Mouse (Mus musculus) left cerebral cortex, adult 2 months (tissue): Measurements from ENCODE around the gene Prkn. TPM values are rescaled to one million over a fixed set of nuclear protein-coding genes. Genes with fewer than 3 reads are reported as not detected.

Experiments
- DNase-seq, 2 experiments: peaks; one replicate each; pipeline ENCODE4 v3.0.0; 2021 to 2022; ENCODE audit warnings: low spot score in 2 of 2, mixed read lengths in 1 of 2; ENCODE audit errors: extremely low spot score in 1 of 2
- H3K27ac ChIP-seq: fragments of 200-600 bp; 2 replicates; pipeline ENCODE4 v1.8.1; 2022
- H3K4me3 ChIP-seq: fragments of 200-600 bp; 2 replicates; pipeline ENCODE4 v1.8.1; 2022
- CTCF ChIP-seq: fragments of 200-600 bp; IDR thresholded peaks from 2 replicates; pipeline ENCODE4 v1.8.1; 2022; ENCODE audit warnings: antibody characterized with exemption, mild to moderate bottlenecking, moderate library complexity
- intact Hi-C: fragments of 180-260 bp; cut with DNase I; formaldehyde crosslinking; loops from one replicate; pipeline ENCODE4 v1.15.1; 2025
- total RNA-seq, 2 experiments: library from RNA; stranded (reverse); gene quantifications; 2 replicates each; pipeline ENCODE4 v1.2.3; 2021

Gene Prkn
- total RNA-seq, 2 experiments from 2014 or later, result 17.2 to 18.8 TPM

- no peak overlapping the region for H3K27ac ChIP-seq
- no peak overlapping the region for H3K4me3 ChIP-seq
- TF ChIP-seq CTCF, result no peak
- DNase-seq, result no peak
- intact Hi-C loops, result no loop called here
Observed at GRCm38 (mm10) chr17:11854571-11854970, 1014.4 kb downstream of the Prkn start.

GRCm38 (mm10) chr17:11858772-11859405 lies 1018.7 kb downstream of the Prkn start:
- H3K4me3 ChIP-seq, result no peak overlapping the region
- TF ChIP-seq CTCF, result no peak
- no peak overlapping the region for H3K27ac ChIP-seq
- intact Hi-C loops, result no loop called here
- DNase-seq, result no peak

GRCm38 (mm10) chr17:11861178-11861577 lies 1021.0 kb downstream of the Prkn start:
- TF ChIP-seq CTCF, result no peak
- DNase-seq, result no peak
- Histone ChIP-seq H3K4me3 (no peak overlapping the region), H3K27ac (no peak overlapping the region)
- intact Hi-C loops, result no loop called here

GRCm38 (mm10) chr17:11862360-11862759 lies 1022.2 kb downstream of the Prkn start:
- H3K27ac ChIP-seq, result no peak overlapping the region
- DNase-seq, result no peak
- H3K4me3 ChIP-seq, result no peak overlapping the region
- TF ChIP-seq CTCF, result no peak
- intact Hi-C loops, result no loop called here

GRCm38 (mm10) chr17:11863017-11863416 lies 1022.8 kb downstream of the Prkn start:
- intact Hi-C loops, result no loop called here

GRCm38 (mm10) chr17:11866231-11866630 lies 1026.0 kb downstream of the Prkn start:
- DNase-seq, result no peak

More at GRCm38 (mm10) chr17:11863017-11863416, 1022.8 kb downstream of the Prkn start:
- no peak for DNase-seq
- Histone ChIP-seq H3K4me3 (0 out of 2 replicates have a peak overlapping the region, but pooled peaks have one; percentile 9), H3K27ac (no peak overlapping the region)
- no peak for TF ChIP-seq CTCF

GRCm38 (mm10) chr17:11867334-11868095 lies 1027.3 kb downstream of the Prkn start:
- intact Hi-C loops, result no loop called here
- H3K4me3 ChIP-seq, result no peak overlapping the region
- no peak for TF ChIP-seq CTCF
- no peak for DNase-seq
- H3K27ac ChIP-seq, result no peak overlapping the region

More at GRCm38 (mm10) chr17:11866231-11866630, 1026.0 kb downstream of the Prkn start:
- intact Hi-C loops, result no loop called here
- no peak for TF ChIP-seq CTCF
- no peak overlapping the region for H3K27ac ChIP-seq
- H3K4me3 ChIP-seq, result no peak overlapping the region

GRCm38 (mm10) chr17:11870546-11870945 lies 1030.4 kb downstream of the Prkn start:
- Histone ChIP-seq H3K4me3 (no peak overlapping the region), H3K27ac (no peak overlapping the region)
- intact Hi-C loops, result no loop called here
- no peak for DNase-seq
- TF ChIP-seq CTCF, result no peak

- no peak overlapping the region for H3K27ac ChIP-seq
- intact Hi-C loops, result no loop called here
- no peak overlapping the region for H3K4me3 ChIP-seq
- TF ChIP-seq CTCF, result no peak
- DNase-seq, result no peak
Observed at GRCm38 (mm10) chr17:11876240-11876639, 1036.1 kb downstream of the Prkn start.

GRCm38 (mm10) chr17:11881110-11881820 lies 1041.1 kb downstream of the Prkn start:
- H3K4me3 ChIP-seq, result no peak overlapping the region
- intact Hi-C loops, result no loop called here
- no peak overlapping the region for H3K27ac ChIP-seq
- no peak for DNase-seq
- TF ChIP-seq CTCF, result no peak

GRCm38 (mm10) chr17:11885601-11886000 lies 1045.4 kb downstream of the Prkn start:
- intact Hi-C loops, result no loop called here
- no peak for DNase-seq
- TF ChIP-seq CTCF, result no peak
- Histone ChIP-seq H3K27ac (no peak overlapping the region), H3K4me3 (no peak overlapping the region)

GRCm38 (mm10) chr17:11886963-11887362 lies 1046.8 kb downstream of the Prkn start:
- no peak overlapping the region for H3K4me3 ChIP-seq
- H3K27ac ChIP-seq, result no peak overlapping the region
- DNase-seq, result no peak
- intact Hi-C loops, result no loop called here
- TF ChIP-seq CTCF, result no peak; the same call in 1 of the 2 replicates
